Mouse (Mus musculus): ENCODE measurements around the gene Plxnc1. TPM values are rescaled to one million over a fixed set of nuclear protein-coding genes. Genes with fewer than 3 reads are reported as not detected.

Plxnc1 gene
- polyA plus RNA-seq, 1 experiment from 2014 or later: 1.5 TPM

DNA sequence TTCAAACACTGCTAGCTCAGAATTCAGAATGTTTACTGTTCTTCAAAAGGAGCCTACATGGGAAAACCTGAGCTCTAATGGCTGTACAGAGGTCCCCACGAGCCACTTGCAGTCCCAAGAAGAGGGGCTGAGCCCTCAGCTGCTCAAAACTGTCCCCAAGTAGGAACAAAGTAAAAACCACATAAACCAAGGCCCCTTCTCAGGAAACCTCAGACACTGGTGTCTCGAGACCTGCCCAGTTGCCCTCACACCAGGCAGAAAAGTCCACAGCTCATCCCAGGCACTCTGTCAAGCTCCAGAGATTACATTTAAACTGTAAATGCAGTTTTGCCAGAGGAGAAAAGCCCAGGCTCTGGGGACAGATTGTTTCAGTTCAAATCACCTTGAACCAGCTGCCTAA, 26.6 kb downstream of the Plxnc1 start:
- no peaks in the 10 kb centered on the region for H3K36me3 ChIP-seq
- H3K27me3 ChIP-seq (replicated peaks): no peaks in the 10 kb centered on the region
- H3K4me3 ChIP-seq (replicated peaks): no peak overlapping the region
- 0 out of 2 replicates have a peak, but pooled peaks cover 5% of the 10 kb centered on the region for H3K4me1 ChIP-seq
- no peak overlapping the region for H3K4me2 ChIP-seq
- no peaks in the 10 kb centered on the region for H3K9me3 ChIP-seq
- H3K27ac ChIP-seq: no peak overlapping the region
- no peak overlapping the region for H3K9ac ChIP-seq
- 48% methylated on average over 2 of the region's 2 CpGs for WGBS
- ATAC-seq (ENCODE audit: insufficient read depth, low FRiP score, low read depth): no peak

DNA sequence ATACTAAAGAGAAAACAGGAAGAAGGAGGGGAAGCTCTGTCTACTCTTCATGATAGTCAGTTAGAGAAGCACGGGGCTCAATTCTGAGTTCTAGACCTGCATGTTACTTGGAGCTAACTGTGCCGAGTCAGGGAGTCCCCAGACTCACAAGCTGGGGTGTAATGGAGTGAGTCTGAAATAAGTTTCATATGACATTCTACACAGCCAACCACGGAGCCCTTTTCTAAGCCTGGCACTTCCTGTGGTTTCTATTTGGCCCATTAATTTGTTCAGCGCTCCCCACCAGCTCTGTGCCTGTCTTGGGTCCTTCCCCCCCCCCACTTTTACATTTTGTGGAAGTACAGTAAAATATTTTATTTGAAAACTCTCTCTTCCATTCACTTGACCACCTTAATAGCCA, 27.3 kb downstream of the Plxnc1 start:
- no peak overlapping the region for H3K9ac ChIP-seq

GRCm38 (mm10) chr10:94916610-94917009, 28.0 kb downstream of the Plxnc1 start:
- 88% methylated on average over 7 of the region's 7 CpGs for WGBS
- Histone ChIP-seq H3K4me1 (0 out of 2 replicates have a peak, but pooled peaks cover 5% of the 10 kb centered on the region), H3K36me3 (no peaks in the 10 kb centered on the region), H3K9me3 (no peaks in the 10 kb centered on the region), H3K4me3 (replicated peaks) (no peak overlapping the region), H3K4me2 (no peak overlapping the region), H3K27ac (no peak overlapping the region), H3K9ac (no peak overlapping the region), H3K27me3 (replicated peaks) (no peaks in the 10 kb centered on the region)
- no peak for ATAC-seq (ENCODE audit: insufficient read depth, low FRiP score, low read depth)

More for the DNA sequence above, 27.3 kb downstream of the Plxnc1 start:
- WGBS: 72% methylated on average over 4 of the region's 4 CpGs
- Histone ChIP-seq H3K4me3 (replicated peaks) (no peak overlapping the region), H3K36me3 (no peaks in the 10 kb centered on the region), H3K27me3 (replicated peaks) (no peaks in the 10 kb centered on the region), H3K4me1 (0 out of 2 replicates have a peak, but pooled peaks cover 5% of the 10 kb centered on the region), H3K9me3 (no peaks in the 10 kb centered on the region), H3K27ac (no peak overlapping the region), H3K4me2 (no peak overlapping the region)
- ATAC-seq (ENCODE audit: insufficient read depth, low FRiP score, low read depth): no peak

- ATAC-seq (ENCODE audit: insufficient read depth, low FRiP score, low read depth): no peak
- no peak overlapping the region for H3K9ac ChIP-seq
- 0 out of 2 replicates have a peak, but pooled peaks cover 5% of the 10 kb centered on the region for H3K4me1 ChIP-seq
- no peak overlapping the region for H3K4me2 ChIP-seq
- H3K27ac ChIP-seq: no peak overlapping the region
- H3K36me3 ChIP-seq: no peaks in the 10 kb centered on the region
- no peaks in the 10 kb centered on the region for H3K27me3 ChIP-seq (replicated peaks)
- H3K9me3 ChIP-seq: no peaks in the 10 kb centered on the region
- H3K4me3 ChIP-seq (replicated peaks): no peak overlapping the region
- WGBS: 91% methylated on average over 6 of the region's 6 CpGs
Measured at GRCm38 (mm10) chr10:94915746-94916145, 28.9 kb downstream of the Plxnc1 start.

DNA sequence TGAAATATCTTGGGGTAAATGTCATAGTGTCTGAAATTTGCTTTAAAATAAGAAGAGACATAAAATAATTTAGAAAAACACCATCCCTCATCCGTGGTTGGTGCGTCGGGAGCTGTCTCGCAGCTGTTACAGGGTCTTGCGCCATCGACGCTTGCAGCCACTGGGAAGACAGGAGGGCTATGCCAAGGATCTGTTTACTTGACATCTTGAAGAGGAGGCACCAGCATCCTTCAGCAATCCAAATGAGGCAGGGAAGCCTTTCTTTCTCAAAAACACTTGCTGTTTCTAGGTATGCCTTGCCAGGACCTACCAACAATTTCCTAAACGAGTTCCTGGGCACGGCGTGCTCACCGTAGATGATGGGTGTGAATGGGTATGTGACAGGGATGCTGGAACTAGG, 30.6 kb downstream of the Plxnc1 start:
- no peak overlapping the region for H3K4me3 ChIP-seq (replicated peaks)
- no peak for ATAC-seq (ENCODE audit: insufficient read depth, low FRiP score, low read depth)
- no peaks in the 10 kb centered on the region for H3K27me3 ChIP-seq (replicated peaks)
- H3K4me2 ChIP-seq: no peak overlapping the region
- no peaks in the 10 kb centered on the region for H3K4me1 ChIP-seq
- WGBS: 82% methylated on average over 11 of the region's 11 CpGs
- no peak overlapping the region for H3K9ac ChIP-seq
- H3K36me3 ChIP-seq: no peaks in the 10 kb centered on the region
- H3K27ac ChIP-seq: no peak overlapping the region
- H3K9me3 ChIP-seq: no peaks in the 10 kb centered on the region

DNA sequence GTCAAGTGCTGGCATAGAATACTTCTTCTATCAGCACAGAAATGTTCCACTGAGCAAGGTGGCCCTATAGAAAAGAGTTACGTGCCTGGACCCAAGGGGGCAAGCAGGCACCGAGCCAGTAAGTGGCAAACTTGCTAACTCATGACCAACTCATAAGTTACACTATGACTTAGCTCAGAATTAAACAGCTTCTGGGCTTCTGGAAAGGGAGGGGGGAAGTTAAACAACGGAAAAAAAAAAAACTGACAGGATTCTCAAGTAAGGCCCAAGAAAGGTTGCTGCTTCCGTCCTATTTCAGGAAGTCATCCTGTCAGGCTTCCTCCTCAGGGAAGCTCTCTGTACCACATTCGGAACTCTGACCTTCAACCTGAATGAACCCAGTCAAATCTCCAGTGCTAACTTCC, 31.3 kb downstream of the Plxnc1 start:
- Histone ChIP-seq H3K9me3 (no peaks in the 10 kb centered on the region), H3K4me2 (no peak overlapping the region), H3K27me3 (replicated peaks) (no peaks in the 10 kb centered on the region), H3K36me3 (no peaks in the 10 kb centered on the region), H3K4me1 (no peaks in the 10 kb centered on the region), H3K9ac (no peak overlapping the region), H3K4me3 (replicated peaks) (no peak overlapping the region), H3K27ac (no peak overlapping the region)
- WGBS: 58% methylated on average over 5 of the region's 5 CpGs
- no peak for ATAC-seq (ENCODE audit: insufficient read depth, low FRiP score, low read depth)

GRCm38 (mm10) chr10:94912551-94912950, 32.1 kb downstream of the Plxnc1 start:
- H3K9me3 ChIP-seq: no peaks in the 10 kb centered on the region
- H3K4me3 ChIP-seq (replicated peaks): no peak overlapping the region
- H3K27me3 ChIP-seq (replicated peaks): no peaks in the 10 kb centered on the region
- no peak overlapping the region for H3K27ac ChIP-seq
- ATAC-seq (ENCODE audit: insufficient read depth, low FRiP score, low read depth): peak; percentile 92; the same call in 1 of the 2 replicates
- H3K4me2 ChIP-seq: no peak overlapping the region
- WGBS: 92% methylated on average over 1 of the region's 1 CpGs
- H3K4me1 ChIP-seq: no peaks in the 10 kb centered on the region
- no peak overlapping the region for H3K9ac ChIP-seq
- H3K36me3 ChIP-seq: no peaks in the 10 kb centered on the region

DNA sequence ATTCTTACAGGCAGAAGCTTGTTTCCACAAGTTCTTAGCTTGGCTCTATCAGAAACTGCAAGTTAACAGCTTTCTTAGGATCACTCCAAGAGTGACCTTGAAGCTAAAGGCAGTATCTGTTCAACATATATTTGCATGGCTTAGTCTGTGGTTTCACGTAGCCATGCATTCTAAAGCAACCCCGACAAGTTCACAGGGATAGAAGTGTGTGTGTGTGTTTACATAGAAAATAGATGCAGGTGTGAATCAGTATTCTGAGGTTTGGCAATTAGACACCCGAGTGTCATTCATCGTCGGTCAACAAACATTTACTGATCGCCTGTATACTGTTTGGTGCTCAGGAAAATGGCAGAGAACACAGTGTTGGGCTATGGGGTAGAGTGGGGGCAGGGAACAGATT, 33.5 kb downstream of the Plxnc1 start:
- Histone ChIP-seq H3K9me3 (no peaks in the 10 kb centered on the region), H3K4me3 (replicated peaks) (no peak overlapping the region), H3K27me3 (replicated peaks) (no peaks in the 10 kb centered on the region), H3K27ac (no peak overlapping the region), H3K9ac (no peak overlapping the region), H3K4me2 (no peak overlapping the region), H3K36me3 (no peaks in the 10 kb centered on the region), H3K4me1 (no peaks in the 10 kb centered on the region)
- no peak for ATAC-seq (ENCODE audit: insufficient read depth, low FRiP score, low read depth)
- WGBS: 87% methylated on average over 6 of the region's 6 CpGs

DNA sequence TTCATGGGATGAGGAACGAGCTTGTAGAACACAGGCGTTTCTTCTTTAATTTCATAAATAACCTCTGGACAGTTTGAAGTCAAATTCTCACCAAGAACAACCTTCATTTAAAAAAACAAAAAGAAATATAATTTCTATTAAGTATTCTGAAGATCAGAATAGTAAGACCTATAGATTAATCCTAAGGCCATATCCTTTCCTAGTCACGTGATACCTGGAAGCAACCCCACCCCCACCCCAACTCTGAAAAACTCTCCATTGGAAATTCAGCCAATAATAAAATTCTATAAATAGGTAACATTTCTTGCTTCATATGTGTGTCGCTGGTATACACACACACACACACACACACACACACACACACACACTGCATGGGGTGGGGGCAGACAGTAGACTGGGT, 34.1 kb downstream of the Plxnc1 start:
- ATAC-seq (ENCODE audit: insufficient read depth, low FRiP score, low read depth): no peak
- Histone ChIP-seq H3K9me3 (no peaks in the 10 kb centered on the region), H3K4me3 (replicated peaks) (no peak overlapping the region), H3K9ac (no peak overlapping the region), H3K4me1 (no peaks in the 10 kb centered on the region), H3K27me3 (replicated peaks) (no peaks in the 10 kb centered on the region), H3K36me3 (no peaks in the 10 kb centered on the region), H3K4me2 (no peak overlapping the region), H3K27ac (no peak overlapping the region)
- 91% methylated on average over 4 of the region's 4 CpGs for WGBS

DNA sequence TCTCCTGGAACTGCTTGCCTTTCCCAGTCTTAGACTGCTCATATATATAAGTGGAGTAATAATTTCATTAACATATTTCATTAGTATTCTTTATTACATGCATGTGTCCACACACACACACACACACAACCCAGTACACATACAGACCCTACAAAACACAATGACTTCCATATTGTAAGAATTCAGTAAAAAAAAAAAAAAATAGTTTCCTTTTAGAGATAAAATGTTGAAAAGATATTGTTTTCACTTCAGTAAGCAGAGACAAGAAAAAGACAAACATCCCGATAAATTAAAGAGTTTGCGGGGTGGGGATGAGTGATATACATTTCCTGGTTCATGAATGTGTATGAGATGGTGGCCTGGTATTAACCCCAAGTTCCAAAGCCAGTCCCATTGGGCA, 34.8 kb downstream of the Plxnc1 start:
- Histone ChIP-seq H3K4me3 (replicated peaks) (no peak overlapping the region), H3K9ac (no peak overlapping the region), H3K4me2 (no peak overlapping the region), H3K27ac (no peak overlapping the region), H3K9me3 (no peaks in the 10 kb centered on the region), H3K27me3 (replicated peaks) (no peaks in the 10 kb centered on the region), H3K4me1 (no peaks in the 10 kb centered on the region), H3K36me3 (no peaks in the 10 kb centered on the region)
- no peak for ATAC-seq (ENCODE audit: insufficient read depth, low FRiP score, low read depth)
- 93% methylated on average over 2 of the region's 2 CpGs for WGBS

- 85% methylated on average over 11 of the region's 11 CpGs for WGBS
- no peak for ATAC-seq (ENCODE audit: insufficient read depth, low FRiP score, low read depth)
Measured at GRCm38 (mm10) chr10:94908976-94909717, 35.5 kb downstream of the Plxnc1 start.

DNA sequence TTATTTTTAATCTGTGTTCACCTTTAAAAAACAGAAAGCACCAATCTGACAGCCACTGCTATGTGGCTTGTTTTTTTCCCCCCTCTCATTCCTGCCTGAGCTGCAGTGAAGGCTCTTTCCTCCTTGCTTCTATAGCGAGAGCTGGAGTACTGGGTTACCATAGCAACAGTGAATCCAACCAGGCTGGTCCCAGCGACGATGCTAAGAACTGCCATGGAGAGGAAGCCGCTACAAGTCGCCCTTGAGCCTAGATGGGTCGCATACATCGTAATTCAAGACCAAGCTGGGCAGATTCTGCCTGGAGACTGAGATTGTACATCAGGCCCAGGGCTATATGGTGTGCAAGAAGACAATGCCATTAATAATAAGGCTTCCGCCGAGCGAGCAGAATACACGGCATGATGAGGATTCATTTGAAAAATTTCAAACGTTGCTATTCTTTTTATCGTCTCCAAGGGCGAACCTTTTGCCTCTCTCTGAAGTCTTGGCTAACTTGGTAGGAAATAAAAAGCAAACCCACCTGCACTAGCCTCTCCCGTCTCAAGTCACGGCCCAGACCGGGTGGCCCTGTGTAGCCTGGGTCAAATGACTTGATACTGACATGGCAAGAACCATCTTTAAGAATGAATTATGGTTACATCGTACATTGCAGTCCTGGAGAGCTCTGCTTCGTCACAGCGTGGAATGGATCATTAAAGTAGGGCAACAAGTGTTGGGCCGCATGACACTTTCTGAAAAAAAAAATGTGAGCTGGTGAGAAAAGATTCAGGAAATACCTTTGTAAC, 38.8 kb downstream of the Plxnc1 start:
- H3K4me2 ChIP-seq: no peak overlapping the region
- H3K4me1 ChIP-seq: no peaks in the 10 kb centered on the region
- no peak overlapping the region for H3K4me3 ChIP-seq (replicated peaks)
- WGBS: 38% methylated on average over 21 of the region's 21 CpGs
- H3K27me3 ChIP-seq (replicated peaks): no peaks in the 10 kb centered on the region
- H3K9ac ChIP-seq: no peak overlapping the region
- H3K27ac ChIP-seq: no peak overlapping the region
- H3K9me3 ChIP-seq: no peaks in the 10 kb centered on the region
- H3K36me3 ChIP-seq: no peaks in the 10 kb centered on the region
- ATAC-seq (ENCODE audit: insufficient read depth, low FRiP score, low read depth): no peak

More at GRCm38 (mm10) chr10:94908976-94909717, 35.5 kb downstream of the Plxnc1 start:
- H3K4me3 ChIP-seq (replicated peaks): no peak overlapping the region
- H3K36me3 ChIP-seq: no peaks in the 10 kb centered on the region
- no peaks in the 10 kb centered on the region for H3K4me1 ChIP-seq
- H3K27me3 ChIP-seq (replicated peaks): no peaks in the 10 kb centered on the region
- H3K27ac ChIP-seq: no peak overlapping the region
- no peaks in the 10 kb centered on the region for H3K9me3 ChIP-seq
- H3K4me2 ChIP-seq: no peak overlapping the region
- no peak overlapping the region for H3K9ac ChIP-seq
